Mouse (Mus musculus): ENCODE results near the gene Grhpr. TPM values are rescaled to one million over a fixed set of nuclear protein-coding genes. Genes with fewer than 3 reads are reported as not detected.
"Not testable (repeated sequence)": the region's sequence is repeated elsewhere in the genome, so short reads cannot be mapped to it uniquely, and the experiment has no call there.

Grhpr gene
- polyA plus RNA-seq (2015; fragmentation: Nextera tagmentation; extraction: Ambion mirVana) = 27.2 and 29.7 TPM in 2 replicates

DNA sequence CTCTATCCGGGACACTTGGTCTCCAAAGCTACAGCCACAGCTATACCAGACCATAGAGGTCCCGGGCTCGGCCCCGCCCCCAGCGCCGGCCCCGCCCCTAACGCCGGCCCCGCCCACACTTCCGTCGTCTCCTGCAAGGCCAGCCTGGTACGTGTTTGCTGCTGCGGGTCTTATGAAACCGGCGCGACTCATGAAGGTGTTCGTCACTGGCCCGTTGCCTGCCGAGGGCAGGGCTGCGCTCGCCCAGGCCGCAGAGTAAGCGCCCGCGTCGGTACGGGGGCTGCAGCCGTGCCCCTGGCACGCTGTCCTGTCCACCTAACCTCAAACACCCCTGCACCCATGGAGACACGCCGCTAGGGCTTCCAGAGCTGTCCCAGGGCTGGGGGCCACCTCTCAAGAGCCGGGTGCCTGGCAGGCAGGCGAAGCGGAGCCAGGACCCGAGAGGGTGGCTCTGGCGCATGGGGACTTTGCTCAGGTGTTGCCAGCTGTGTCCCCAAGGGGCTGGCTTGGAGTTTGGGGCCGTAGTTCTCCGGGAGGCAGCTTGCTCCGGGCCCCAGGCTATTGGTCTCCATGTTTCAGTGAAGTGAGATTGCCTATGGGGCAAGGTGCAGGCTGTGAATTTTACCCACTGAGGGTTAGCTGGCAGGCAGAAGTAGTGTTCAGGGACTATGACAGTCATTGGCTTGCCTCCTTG, at the start of gene Grhpr:
Grhpr (plus strand) TSS at position 116 of the 694 bp plus-strand sequence.
- ATAC-seq (ENCODE audit: low read depth) = peak; percentile 90
- H3K36me3 ChIP-seq = no peaks in the 10 kb centered on the region; the same call in 1 of the 2 replicates
- under 1% methylated on average over 40 of the region's 40 CpGs for WGBS
- peak within 1 kb of the TSS; percentile 80 for H3K9ac ChIP-seq
- H3K9me3 ChIP-seq = no peaks in the 10 kb centered on the region
- H3K27ac ChIP-seq (replicated peaks) = peak within 1 kb of the TSS; percentile 67; the same call in 1 of the 2 replicates
- H3K4me1 ChIP-seq (replicated peaks) = peaks cover 38% of the 10 kb centered on the region
- H3K4me2 ChIP-seq = peak within 1 kb of the TSS; percentile 86
- H3K27me3 ChIP-seq = no peaks in the 10 kb centered on the region
- H3K4me3 ChIP-seq = peak within 1 kb of the TSS; percentile 54

DNA sequence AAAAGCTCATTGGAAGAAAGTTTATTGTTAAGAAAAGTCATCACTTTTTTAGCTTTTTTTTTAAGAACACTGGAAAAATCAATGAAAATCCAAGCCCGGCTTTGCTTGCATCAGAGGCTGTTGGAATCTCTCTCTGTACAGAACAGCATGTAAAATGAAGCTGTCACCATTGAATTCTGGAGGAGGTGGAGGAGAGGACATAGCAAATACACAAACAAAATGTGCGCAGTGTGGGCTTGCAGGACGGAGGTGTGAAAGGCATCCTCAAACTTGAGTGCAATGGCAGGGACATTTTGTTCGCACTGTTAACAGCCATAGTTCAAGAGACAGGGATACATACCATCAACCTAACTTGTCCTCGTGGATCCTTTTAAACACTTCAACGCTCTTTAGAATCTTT, 49.5 kb upstream of the Grhpr start:
- no peak overlapping the region for H3K4me2 ChIP-seq
- no peak for ATAC-seq (ENCODE audit: low read depth)

DNA sequence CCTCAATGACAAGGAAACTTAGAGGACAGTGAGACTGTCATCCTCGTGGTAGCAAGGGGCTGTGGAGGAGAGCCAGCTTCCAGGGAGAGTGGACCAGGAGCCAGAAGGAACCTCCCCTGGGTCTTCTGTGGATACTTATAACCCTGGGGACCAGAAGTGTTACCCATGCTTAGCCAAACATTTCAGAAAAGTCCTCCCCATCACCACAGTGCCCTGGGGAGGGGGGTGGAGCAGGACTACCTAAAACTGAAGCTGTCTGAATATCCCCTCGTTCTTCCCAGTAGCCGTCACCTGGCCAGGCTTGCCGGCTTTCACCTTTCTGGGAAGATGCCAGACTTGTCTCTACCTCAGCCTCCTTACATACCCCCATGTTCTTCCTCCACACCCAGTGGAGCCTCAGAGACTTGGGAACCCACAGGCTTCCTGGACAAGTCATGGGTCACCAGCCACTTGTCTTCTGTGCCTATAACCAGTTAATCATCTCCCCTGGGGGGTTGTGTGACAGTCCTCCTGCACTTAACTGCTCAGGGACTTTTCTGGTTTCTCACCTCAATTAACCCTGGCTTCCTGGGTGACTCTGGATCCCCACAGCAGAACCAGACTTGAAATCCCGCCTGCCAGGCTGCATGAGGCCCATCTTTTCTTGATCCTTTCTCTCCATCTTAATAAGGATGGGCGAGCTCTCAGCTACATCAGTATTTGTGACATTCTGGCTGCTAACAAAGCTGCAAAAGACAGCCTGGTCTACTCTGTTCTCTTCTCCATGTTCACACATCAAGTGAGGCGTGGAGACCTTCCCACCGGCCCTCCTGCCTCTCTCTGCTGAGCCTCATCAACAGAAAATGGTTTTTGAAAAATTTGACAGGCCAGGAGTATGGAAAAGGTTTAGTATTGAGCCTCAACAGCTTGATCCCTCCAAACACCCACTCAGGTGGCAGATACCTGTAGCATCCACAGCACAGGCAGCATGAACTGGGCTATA, 42.5 kb upstream of the Grhpr start:
- Histone ChIP-seq H3K9ac (no peak overlapping the region), H3K4me3 (no peak overlapping the region), H3K4me2 (no peak overlapping the region), H3K27ac (replicated peaks) (no peak overlapping the region), H3K9me3 (no peaks in the 10 kb centered on the region), H3K36me3 (peaks cover 5% of the 10 kb centered on the region; the same call in 1 of the 2 replicates), H3K27me3 (no peaks in the 10 kb centered on the region), H3K4me1 (replicated peaks) (no peaks in the 10 kb centered on the region)
- WGBS = 78% methylated on average over 8 of the region's 8 CpGs
- ATAC-seq (ENCODE audit: low read depth) = no peak

More for the DNA sequence above, 49.5 kb upstream of the Grhpr start:
- Histone ChIP-seq H3K9ac (no peak overlapping the region), H3K4me1 (replicated peaks) (no peaks in the 10 kb centered on the region), H3K27me3 (no peaks in the 10 kb centered on the region), H3K4me3 (no peak overlapping the region), H3K9me3 (no peaks in the 10 kb centered on the region), H3K27ac (replicated peaks) (no peak overlapping the region), H3K36me3 (peaks cover 44% of the 10 kb centered on the region)
- WGBS = 85% methylated on average over 6 of the region's 6 CpGs

DNA sequence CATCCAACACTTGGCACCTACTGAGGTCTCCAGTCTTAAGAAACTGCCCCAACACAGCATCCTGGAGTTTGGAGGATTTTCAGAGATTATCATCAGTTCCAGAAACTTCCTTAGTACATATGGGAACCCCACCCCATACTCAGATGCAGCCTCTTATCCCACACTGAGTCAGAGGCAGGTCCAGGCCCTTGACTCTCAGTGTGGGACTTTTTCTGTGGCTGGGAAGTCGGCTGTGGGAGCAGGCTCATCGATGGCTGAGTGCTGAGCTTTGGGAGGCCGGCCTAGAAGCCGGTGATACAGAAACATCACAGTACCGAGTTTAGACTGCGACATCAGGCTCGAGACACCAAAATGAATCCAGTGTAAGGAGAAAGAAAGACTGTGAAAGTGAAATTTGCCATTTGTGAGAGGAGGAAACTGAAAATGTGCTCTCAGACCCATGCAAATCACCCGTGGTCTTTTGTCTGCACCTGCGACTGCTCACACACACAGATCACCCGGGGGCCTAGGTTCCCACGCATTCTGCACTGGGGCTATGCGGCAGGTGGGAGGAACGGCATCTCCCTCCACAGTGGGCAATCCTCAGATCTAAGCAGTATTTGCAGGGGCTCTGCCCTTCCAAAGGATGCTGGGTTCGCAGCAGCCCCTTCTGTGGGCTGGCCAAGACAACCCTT, 41.5 kb upstream of the Grhpr start:
- H3K9ac ChIP-seq = no peak overlapping the region
- H3K27ac ChIP-seq (replicated peaks) = no peak overlapping the region
- no peak overlapping the region for H3K4me2 ChIP-seq
- no peak overlapping the region for H3K4me3 ChIP-seq
- no peaks in the 10 kb centered on the region for H3K27me3 ChIP-seq
- H3K9me3 ChIP-seq = no peaks in the 10 kb centered on the region
- no peaks in the 10 kb centered on the region for H3K36me3 ChIP-seq
- H3K4me1 ChIP-seq (replicated peaks) = no peaks in the 10 kb centered on the region
- WGBS = 88% methylated on average over 14 of the region's 14 CpGs
- ATAC-seq (ENCODE audit: low read depth) = no peak

DNA sequence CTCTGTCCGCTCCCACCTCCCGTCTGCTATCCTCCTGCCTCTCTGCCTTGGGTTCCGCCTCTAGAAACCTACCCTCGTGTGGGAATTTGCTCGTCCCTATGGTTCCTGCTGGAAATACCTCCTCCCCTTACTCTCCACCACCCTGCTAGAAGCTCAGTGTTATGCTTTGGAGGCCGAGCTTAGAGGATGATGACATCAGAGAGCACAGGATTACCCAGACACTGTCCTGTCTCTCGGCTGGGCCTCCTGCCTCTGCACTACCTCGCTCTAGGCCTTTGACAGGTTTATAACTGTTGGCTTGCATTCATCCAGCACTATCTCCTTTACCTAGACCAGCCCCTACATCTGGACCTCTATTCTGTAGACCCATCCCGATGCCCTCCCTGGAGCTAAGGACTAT, 40.9 kb upstream of the Grhpr start:
- Histone ChIP-seq H3K4me2 (no peak overlapping the region), H3K36me3 (no peaks in the 10 kb centered on the region), H3K9ac (no peak overlapping the region), H3K27ac (replicated peaks) (no peak overlapping the region), H3K4me1 (replicated peaks) (no peaks in the 10 kb centered on the region), H3K27me3 (no peaks in the 10 kb centered on the region), H3K9me3 (no peaks in the 10 kb centered on the region), H3K4me3 (no peak overlapping the region)
- ATAC-seq (ENCODE audit: low read depth) = no peak
- 82% methylated on average over 9 of the region's 9 CpGs for WGBS

DNA sequence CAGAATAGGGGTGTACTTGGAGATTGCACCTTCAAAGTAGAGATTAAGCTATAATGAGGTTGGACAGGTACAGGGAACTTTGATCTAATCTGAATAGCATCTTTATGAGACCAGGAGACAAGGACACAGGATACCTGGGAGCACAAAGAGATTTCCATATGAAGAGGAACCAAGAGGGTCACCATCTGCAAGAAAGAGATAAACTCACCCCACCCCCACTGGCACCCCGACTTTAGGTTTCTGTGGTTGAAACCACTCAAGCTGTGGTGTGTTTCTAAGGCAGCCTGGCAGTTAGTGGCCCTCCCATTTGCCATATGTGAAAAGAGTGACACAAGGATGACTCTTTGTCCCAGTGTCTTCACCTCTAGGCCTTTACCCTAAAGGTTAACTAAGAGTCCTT, 39.0 kb upstream of the Grhpr start:
- H3K4me1 ChIP-seq (replicated peaks) = no peaks in the 10 kb centered on the region
- H3K9ac ChIP-seq = no peak overlapping the region
- no peaks in the 10 kb centered on the region for H3K27me3 ChIP-seq
- no peak for ATAC-seq (ENCODE audit: low read depth)
- WGBS = 77% methylated on average over 1 of the region's 1 CpGs
- no peak overlapping the region for H3K27ac ChIP-seq (replicated peaks)
- H3K4me3 ChIP-seq = no peak overlapping the region
- no peaks in the 10 kb centered on the region for H3K36me3 ChIP-seq
- H3K4me2 ChIP-seq = no peak overlapping the region
- H3K9me3 ChIP-seq = no peaks in the 10 kb centered on the region

DNA sequence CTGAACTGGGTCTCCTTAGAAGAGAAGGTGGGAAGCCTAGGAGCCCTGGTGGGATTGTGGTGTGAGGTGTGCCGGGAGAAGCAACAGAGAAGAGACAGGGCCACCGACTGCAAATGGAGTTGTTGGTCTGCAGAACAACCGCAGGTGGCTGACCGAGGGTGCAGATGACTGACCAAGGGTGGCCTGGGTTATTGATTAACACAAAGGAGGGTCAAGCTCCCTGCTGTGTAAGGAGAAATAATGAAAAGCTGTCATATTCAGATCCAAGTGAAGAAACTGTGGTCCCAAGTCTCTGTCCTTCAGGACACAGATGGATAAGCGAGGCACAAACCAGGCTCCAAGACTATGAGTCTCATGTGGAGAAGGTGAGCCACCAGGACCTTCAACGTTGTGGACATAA, 37.7 kb upstream of the Grhpr start:
- no peaks in the 10 kb centered on the region for H3K36me3 ChIP-seq
- no peak overlapping the region for H3K27ac ChIP-seq (replicated peaks)
- H3K4me3 ChIP-seq = no peak overlapping the region
- H3K4me1 ChIP-seq (replicated peaks) = no peaks in the 10 kb centered on the region
- H3K9ac ChIP-seq = no peak overlapping the region
- WGBS = 88% methylated on average over 6 of the region's 6 CpGs
- H3K27me3 ChIP-seq = no peaks in the 10 kb centered on the region
- no peak for ATAC-seq (ENCODE audit: low read depth)
- H3K9me3 ChIP-seq = no peaks in the 10 kb centered on the region
- H3K4me2 ChIP-seq = no peak overlapping the region

DNA sequence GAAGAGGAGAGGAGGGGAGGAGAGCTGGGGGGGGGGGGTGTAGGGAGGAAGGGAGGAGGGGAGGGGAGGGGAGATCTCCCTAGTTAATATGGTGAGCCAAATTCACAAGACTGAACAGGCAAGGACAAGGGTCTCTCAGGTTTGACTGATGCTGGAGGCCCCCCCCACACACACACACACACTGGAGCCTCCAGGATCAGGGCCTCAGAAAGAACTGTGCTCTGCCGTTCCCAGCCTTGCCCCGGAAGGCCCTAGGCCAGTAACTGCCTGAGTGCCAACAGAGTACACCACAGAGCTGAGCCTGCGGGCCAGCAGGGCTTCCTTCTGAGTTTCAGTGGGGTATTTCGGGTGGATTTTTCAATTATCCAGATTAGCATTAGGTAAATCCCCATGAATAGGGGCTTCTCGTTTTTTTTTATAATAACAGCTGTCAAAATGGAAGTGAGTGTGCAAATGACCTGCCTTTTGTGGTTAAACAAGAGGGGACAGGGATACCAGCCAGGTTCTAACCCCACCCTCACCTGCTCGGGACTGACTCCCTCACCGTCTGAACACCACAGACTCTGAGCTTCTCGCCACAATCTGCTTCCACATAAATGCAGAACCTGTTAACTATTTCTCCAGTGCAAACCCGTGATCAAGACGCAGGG, 36.6 kb upstream of the Grhpr start:
- Histone ChIP-seq H3K4me2 (no peak overlapping the region), H3K9me3 (no peaks in the 10 kb centered on the region), H3K9ac (no peak overlapping the region), H3K27ac (replicated peaks) (no peak overlapping the region), H3K36me3 (no peaks in the 10 kb centered on the region), H3K4me3 (no peak overlapping the region), H3K4me1 (replicated peaks) (no peaks in the 10 kb centered on the region), H3K27me3 (no peaks in the 10 kb centered on the region)
- 87% methylated on average over 10 of the region's 10 CpGs for WGBS
- ATAC-seq (ENCODE audit: low read depth) = no peak

DNA sequence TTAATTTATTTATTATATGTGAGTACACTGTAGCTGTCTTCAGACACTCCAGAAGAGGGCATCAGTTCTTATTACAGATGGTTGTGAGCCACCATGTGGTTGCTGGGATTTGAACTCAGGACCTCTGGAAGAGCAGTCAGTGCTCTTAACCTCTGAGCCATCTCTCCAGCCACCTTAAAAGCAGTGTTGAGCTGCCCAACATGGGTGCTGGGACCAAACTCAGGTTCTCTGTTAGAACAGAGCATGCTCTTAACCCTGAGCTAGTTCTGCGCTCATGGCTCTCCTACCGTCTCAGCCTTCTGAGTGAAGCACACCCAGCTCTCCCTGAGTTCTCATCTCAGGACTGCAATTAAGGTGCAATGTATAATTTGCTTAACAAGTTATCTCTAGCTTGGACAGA, 35.1 kb upstream of the Grhpr start:
- H3K36me3 ChIP-seq; H3K4me1 ChIP-seq (replicated peaks); H3K27me3 ChIP-seq; H3K4me2 ChIP-seq; H3K9me3 ChIP-seq; ATAC-seq (ENCODE audit: low read depth); H3K9ac ChIP-seq; H3K4me3 ChIP-seq; H3K27ac ChIP-seq (replicated peaks): not testable (repeated sequence)
- 88% methylated on average over 2 of the region's 2 CpGs for WGBS

DNA sequence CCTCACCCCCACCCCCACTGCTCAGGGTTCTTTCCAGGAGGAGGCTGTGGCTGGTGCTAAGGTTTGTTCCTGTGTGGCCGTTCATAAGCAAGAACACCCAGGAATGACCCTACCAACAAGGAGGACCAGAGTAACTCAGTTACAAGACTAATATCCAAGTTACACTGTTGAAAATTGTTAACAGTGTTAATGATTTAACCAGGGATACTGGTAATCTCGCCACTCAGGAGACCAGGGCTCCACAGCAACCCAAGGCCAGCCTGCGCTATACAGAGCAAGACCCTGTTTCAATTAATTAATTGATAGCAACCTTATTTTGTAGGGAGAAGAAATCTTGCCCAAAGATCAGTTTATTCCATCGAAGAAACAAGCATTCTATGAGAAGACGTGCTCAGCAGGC, 33.7 kb upstream of the Grhpr start:
- no peak for ATAC-seq (ENCODE audit: low read depth)
- H3K9ac ChIP-seq = no peak overlapping the region
- no peaks in the 10 kb centered on the region for H3K9me3 ChIP-seq
- no peaks in the 10 kb centered on the region for H3K36me3 ChIP-seq
- no peak overlapping the region for H3K27ac ChIP-seq (replicated peaks)
- H3K4me1 ChIP-seq (replicated peaks) = no peaks in the 10 kb centered on the region
- H3K27me3 ChIP-seq = no peaks in the 10 kb centered on the region
- no peak overlapping the region for H3K4me3 ChIP-seq
- H3K4me2 ChIP-seq = no peak overlapping the region
- WGBS = 90% methylated on average over 5 of the region's 5 CpGs

DNA sequence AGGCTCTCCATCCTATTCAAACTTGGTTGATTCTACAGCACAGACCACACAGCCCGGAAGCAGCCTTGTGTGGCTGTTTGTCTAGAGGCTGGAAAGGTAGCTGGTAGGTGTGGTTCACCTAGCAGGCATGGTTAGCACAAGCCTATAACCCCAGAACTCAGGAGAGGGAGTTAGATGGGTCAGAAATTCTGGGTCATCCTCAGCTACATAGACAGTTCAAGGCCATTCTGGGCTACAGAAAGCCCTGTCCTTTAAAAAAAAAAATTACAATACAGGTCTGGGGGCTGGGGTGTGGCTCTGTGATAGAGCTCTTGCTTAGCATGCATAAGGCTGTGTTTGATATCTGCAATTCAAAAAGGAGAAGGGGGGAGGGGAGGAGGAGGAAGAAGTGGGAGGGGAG, 32.9 kb upstream of the Grhpr start:
- H3K27me3 ChIP-seq = no peaks in the 10 kb centered on the region
- no peak overlapping the region for H3K4me2 ChIP-seq
- H3K9ac ChIP-seq = no peak overlapping the region
- H3K36me3 ChIP-seq = no peaks in the 10 kb centered on the region
- no peaks in the 10 kb centered on the region for H3K9me3 ChIP-seq
- no peak overlapping the region for H3K27ac ChIP-seq (replicated peaks)
- no peak overlapping the region for H3K4me3 ChIP-seq
- H3K4me1 ChIP-seq (replicated peaks) = no peaks in the 10 kb centered on the region
- no peak for ATAC-seq (ENCODE audit: low read depth)
- WGBS = 88% methylated on average over 1 of the region's 1 CpGs

All from neural tube, embryonic 13.5 days (tissue).